Mouse (Mus musculus) E14TG2a.4 (cell line): ENCODE data around the gene Efna4.

Experiments
- H3K27me3 ChIP-seq: 2 replicates; pipeline ENCODE4 v1.6.1; 2014; ENCODE audit warnings: low read length, control low read depth; ENCODE audit not compliant: insufficient read depth
- H3K36me3 ChIP-seq: 2 replicates; pipeline ENCODE4 v1.6.1; 2014; ENCODE audit warnings: low read length, control low read depth; ENCODE audit not compliant: insufficient read depth
- H3K4me1 ChIP-seq: replicated peaks from 2 replicates; pipeline ENCODE4 v1.6.1; 2014; ENCODE audit warnings: low read depth, low read length, control low read depth
- H3K4me3 ChIP-seq: replicated peaks from 2 replicates; pipeline ENCODE4 v1.5.1; 2014; ENCODE audit warnings: mild to moderate bottlenecking, low read length
- H3K9me3 ChIP-seq: 2 replicates; pipeline ENCODE4 v1.6.1; 2014; ENCODE audit warnings: low read length, control low read depth
- CTCF ChIP-seq: conservative IDR thresholded peaks from 2 replicates; pipeline ENCODE4 v1.5.1; 2014; ENCODE audit warnings: low read length
- NANOG ChIP-seq: IDR thresholded peaks from 2 replicates; pipeline ENCODE4 v1.6.1; 2014; ENCODE audit warnings: borderline replicate concordance, low read length, mixed read lengths
- POU5F1 ChIP-seq: IDR thresholded peaks from 2 replicates; pipeline ENCODE4 v1.6.1; 2014; ENCODE audit warnings: low read length, borderline replicate concordance

Gene Efna4

DNA sequence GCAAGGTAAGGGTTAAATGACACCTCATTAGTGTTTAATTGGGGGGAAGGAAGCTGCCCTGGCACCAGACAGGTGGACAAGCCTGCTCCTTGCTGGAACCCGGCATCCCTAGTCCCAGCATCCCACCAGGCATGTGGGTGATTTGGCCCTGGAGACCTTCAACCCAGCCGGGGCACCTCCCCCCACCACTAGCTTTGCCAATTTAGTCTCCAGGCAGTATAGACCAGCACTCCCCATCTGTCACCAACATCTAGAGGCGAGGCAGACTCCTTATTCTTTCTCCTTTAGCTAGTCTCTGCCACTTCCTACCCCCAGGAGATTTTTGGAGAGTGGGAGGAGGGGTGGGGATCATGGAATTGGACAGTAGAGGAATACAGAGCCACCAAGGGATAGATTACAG lies 7.5 kb downstream of the Efna4 start:
- Histone ChIP-seq H3K27me3 (peaks cover 24% of the 10 kb centered on the region), H3K4me1 (peaks cover 91% of the 10 kb centered on the region), H3K4me3 (no peak overlapping the region; the same call in 1 of the 2 replicates), H3K36me3 (peaks cover 25% of the 10 kb centered on the region), H3K9me3 (no peaks in the 10 kb centered on the region)
- no peak for TF ChIP-seq POU5F1
- no peak for TF ChIP-seq NANOG
- no peak for TF ChIP-seq CTCF

DNA sequence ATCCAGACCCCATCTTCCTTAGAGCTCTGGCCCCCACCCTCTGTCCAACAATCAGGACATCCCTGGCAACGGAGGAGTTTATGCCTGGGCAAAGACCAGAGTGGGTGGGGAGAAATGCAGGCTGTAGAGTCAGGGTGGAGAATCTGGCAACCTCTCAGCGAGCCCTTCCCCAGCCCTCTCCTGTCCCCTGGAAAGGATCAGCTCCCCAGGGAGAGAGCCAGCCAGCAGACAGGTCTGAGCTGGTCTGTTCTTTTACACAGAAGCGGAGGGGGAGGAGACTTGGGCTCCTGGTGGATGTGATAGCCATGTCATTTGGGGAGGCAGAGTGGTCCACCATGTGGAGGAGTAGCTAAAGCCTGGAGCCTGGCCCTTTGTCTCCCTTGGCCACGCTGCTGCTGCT lies 9.2 kb downstream of the Efna4 start:
- TF ChIP-seq POU5F1 (no peak), NANOG (no peak), CTCF (no peak)
- H3K9me3 ChIP-seq: no peaks in the 10 kb centered on the region
- H3K36me3 ChIP-seq: peaks cover 7% of the 10 kb centered on the region
- H3K4me3 ChIP-seq: peak overlapping the region; percentile 56
- peaks cover 81% of the 10 kb centered on the region for H3K4me1 ChIP-seq
- peaks cover 15% of the 10 kb centered on the region for H3K27me3 ChIP-seq

DNA sequence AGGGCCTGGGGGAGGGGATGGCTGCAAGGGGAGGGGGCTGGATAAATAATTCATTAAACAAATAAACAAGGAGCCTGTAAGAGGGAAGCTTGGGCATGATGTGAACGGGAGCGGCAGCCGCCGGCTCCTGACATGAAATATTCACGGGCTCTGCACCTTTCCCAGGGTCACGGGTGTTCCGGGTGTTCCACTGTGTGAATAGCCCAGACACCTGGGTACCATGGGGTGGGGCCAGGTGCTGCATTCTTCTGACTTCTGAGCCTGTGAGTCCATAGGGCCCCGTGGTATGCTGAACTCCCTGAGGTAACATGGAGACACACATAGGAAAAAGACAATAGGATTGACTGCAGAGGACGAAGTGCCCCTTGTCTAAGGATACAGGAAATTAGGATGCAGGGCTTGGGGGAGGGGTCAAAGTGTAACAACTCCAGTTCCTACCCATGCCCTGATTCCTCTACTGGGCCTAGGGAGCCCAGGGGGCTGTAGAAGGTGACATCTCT lies 10.4 kb downstream of the Efna4 start:
- peaks cover 76% of the 10 kb centered on the region for H3K4me1 ChIP-seq
- H3K4me3 ChIP-seq: peak overlapping the region; percentile 56
- H3K27me3 ChIP-seq: peaks cover 18% of the 10 kb centered on the region
- no peak for TF ChIP-seq POU5F1
- TF ChIP-seq CTCF: no peak
- no peak for TF ChIP-seq NANOG
- no peaks in the 10 kb centered on the region for H3K36me3 ChIP-seq
- H3K9me3 ChIP-seq: no peaks in the 10 kb centered on the region

DNA sequence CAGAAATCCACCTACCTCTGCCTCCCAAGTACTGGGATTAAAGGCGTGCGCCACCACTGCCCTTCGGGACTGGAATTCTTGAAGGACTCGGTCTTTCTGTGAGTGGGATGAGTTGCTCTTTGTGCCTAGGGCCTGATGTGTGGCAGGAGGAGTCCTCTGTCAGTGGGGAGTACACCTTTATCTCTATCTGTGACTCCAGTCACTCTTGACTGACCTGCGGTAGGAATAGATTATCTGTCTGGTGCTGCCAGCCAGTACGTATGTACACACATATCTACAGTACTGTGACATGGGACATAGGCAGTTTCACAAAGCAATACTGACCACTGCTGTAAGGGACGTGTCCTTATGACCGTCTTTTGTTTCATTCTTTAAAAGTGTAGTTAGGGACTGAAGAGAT lies 11.9 kb downstream of the Efna4 start:
- no peak for TF ChIP-seq CTCF
- no peak for TF ChIP-seq NANOG
- TF ChIP-seq POU5F1: no peak
- H3K36me3 ChIP-seq: no peaks in the 10 kb centered on the region
- H3K4me1 ChIP-seq: peaks cover 74% of the 10 kb centered on the region
- H3K27me3 ChIP-seq: peaks cover 33% of the 10 kb centered on the region
- no peaks in the 10 kb centered on the region for H3K9me3 ChIP-seq
- no peak overlapping the region for H3K4me3 ChIP-seq

DNA sequence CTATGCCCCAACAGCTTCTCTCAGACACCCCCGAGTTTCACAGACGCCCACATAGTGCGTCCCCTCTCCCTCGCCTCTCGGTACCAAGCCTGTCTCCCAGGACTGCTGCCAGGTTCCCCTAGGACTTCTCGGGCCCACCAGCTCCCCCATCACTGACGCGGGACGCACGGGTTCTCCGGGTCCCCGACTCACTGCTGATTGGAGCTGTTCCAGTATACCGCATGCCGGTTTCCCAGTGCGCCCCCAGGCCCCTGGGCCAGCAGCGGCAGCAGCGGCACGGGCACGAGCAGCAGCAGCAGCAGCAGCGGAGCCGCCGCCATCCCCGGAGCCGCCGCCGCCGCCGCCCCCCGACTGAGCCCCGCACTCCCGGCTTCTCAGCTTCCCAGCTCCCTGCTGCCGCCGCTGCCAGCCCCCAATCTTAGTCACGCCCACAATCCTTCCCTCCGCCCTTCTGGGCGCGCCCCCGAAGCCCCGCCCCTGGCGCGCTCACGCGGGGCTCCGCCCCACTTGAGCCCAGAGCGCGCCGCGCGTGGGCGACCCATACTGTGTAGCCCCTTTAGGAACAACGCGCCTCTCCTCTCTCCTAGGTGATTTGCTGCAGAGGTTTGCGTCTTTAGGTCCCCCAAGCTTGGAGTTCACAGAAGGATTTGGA lies 15.2 kb downstream of the Efna4 start, which contains the start of gene Efna3:
Efna3 (minus strand) TSS at position 452 of the 652 bp plus-strand sequence.
- peaks cover 71% of the 10 kb centered on the region for H3K4me1 ChIP-seq
- no peaks in the 10 kb centered on the region for H3K36me3 ChIP-seq
- TF ChIP-seq POU5F1 (no peak), NANOG (no peak), CTCF (no peak)
- H3K4me3 ChIP-seq: peak within 1 kb of the TSS; percentile 84
- no peaks in the 10 kb centered on the region for H3K9me3 ChIP-seq
- H3K27me3 ChIP-seq: peaks cover 65% of the 10 kb centered on the region

DNA sequence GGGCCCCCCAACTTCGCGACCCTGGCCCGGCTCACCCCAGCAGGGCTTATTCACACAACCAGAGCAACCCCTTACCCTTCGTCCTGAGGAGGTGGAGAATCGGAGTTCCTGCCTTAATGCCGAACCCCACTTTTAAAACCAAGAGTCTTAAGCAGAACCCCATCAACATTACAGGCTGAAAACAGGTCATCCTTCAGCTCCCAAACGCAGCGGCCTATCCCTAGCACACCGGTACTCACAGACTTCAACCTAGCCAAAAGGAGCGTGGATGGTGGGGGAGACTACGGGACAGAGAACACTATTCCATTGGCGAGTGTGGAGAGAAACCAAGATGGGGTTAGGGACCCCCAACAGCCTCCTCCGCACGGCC lies 15.7 kb downstream of the Efna4 start:
- Histone ChIP-seq H3K36me3 (no peaks in the 10 kb centered on the region), H3K27me3 (peaks cover 70% of the 10 kb centered on the region), H3K9me3 (no peaks in the 10 kb centered on the region), H3K4me3 (peak overlapping the region; percentile 84), H3K4me1 (peaks cover 71% of the 10 kb centered on the region)
- TF ChIP-seq POU5F1: no peak
- TF ChIP-seq NANOG: no peak
- no peak for TF ChIP-seq CTCF

DNA sequence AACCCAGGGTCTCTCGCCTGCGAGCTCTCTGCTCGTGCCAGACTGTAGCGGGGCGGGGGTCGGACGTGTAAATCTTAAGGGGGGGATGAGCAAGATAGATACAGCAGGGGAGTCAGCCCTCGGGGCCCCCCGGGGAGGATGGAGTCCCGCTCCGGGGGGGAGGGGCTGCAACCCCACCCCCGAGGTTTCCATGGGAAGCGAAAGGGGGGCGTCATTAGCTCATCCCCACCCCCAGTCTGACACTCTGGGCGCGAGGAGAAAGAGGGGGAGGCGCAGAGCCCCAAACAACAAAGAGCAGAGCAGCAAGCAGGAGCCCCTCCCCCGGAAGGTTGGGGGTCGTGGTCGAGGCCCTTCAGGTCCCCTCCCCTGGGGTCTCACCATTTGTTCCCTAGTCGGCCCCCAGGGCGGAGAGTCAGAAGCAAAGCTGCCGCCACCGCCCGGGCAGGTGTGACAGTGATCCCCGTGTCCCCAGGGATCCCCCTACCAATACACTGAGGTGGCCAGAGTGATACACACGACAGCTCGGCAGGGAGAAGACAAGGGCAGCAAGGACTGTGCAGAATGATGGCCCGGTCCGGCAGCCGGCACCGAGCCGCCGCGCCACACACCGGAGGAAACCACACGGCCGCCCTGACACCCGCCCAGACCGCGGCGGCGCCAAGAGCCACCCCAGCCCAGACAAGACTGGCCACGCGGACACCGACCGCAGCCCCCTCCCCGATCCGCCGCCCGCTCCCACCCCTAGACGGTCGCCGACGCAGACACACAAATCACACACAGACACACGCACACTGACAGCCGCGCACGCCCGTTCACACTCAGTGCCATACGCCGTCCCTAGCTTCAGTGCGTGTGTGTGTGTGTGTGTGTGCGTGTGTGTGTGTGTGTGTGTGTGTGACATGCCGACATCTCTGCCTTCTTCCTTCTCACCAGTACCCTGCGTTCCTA lies 16.4 kb downstream of the Efna4 start:
- Histone ChIP-seq H3K9me3 (no peaks in the 10 kb centered on the region), H3K4me1 (peaks cover 71% of the 10 kb centered on the region), H3K27me3 (peaks cover 70% of the 10 kb centered on the region), H3K36me3 (no peaks in the 10 kb centered on the region), H3K4me3 (peak overlapping the region; percentile 84)
- TF ChIP-seq POU5F1: no peak
- TF ChIP-seq CTCF: no peak
- TF ChIP-seq NANOG: no peak

DNA sequence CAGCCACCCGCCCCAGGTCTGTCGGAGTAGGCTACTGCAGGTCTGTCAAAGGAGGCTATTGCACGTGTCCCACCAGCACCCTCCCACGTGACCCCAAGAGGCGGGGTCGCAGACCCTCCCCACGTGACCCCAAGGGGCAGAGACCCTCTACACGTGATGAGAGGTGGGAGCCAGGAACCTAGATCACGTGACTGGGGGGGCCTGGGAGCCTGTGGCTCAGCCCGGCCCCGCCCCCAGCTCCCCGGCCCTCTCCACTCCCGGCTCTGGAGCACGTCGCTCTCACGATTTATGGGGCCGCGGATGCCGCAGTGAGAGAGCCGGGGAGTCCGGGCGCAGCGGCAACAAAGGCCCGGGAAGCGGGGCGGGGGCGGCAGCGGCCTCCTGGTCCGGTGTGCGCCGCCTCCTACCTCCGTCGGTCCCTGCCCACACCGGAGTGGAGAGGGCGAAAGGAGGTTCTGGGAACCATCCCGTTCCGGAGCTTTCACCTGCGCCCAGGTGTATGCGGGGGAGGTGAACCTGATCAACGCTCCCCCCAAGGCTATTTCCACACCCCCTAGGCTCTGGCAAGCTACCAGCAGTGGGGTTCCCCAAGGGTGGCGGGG lies 17.1 kb downstream of the Efna4 start:
- H3K4me3 ChIP-seq: peak overlapping the region; percentile 84

More for the DNA sequence above, 17.1 kb downstream of the Efna4 start:
- Histone ChIP-seq H3K4me1 (peaks cover 75% of the 10 kb centered on the region), H3K36me3 (no peaks in the 10 kb centered on the region), H3K9me3 (no peaks in the 10 kb centered on the region), H3K27me3 (peaks cover 72% of the 10 kb centered on the region)
- TF ChIP-seq POU5F1 (no peak), CTCF (no peak), NANOG (no peak)
